Comparison of ENCODE assay signal across 11 mouse cellular contexts in genomic region chr19:15941399-15941798, GRCm38 (mm10). TPM values are rescaled to one million over a fixed set of nuclear protein-coding genes. Genes with fewer than 3 reads are reported as not detected.
A peak's percentile ranks its signal among the peaks of the same experiment; 100 is the strongest.
DNase-seq lines count a peak whose midpoint lies in the region; ATAC-seq and TF ChIP-seq lines count a peak whose summit lies in the region.
"Had no signal": no experiment of that assay in that cellular context is flagged by ENCODE, and none has a peak within 500 bp of the region (broad histone marks: within the 10 kb centered on the region; RNA-seq: fewer than 3 reads in every experiment).

No protein-coding gene starts in this region.

- TF ChIP-seq CTCF in lung, adult 2 months (IDR thresholded peaks at IDR 0.05; ENCODE audit: insufficient read depth, low read length) = no peak
- TF ChIP-seq CTCF in kidney, postnatal 0 days (IDR thresholded peaks at IDR 0.05; ENCODE audit: low read depth) = no peak

- no peaks in the 10 kb centered on the region for H3K36me3 ChIP-seq in kidney, postnatal 0 days (ENCODE audit: insufficient read depth, low read length)
- no peaks in the 10 kb centered on the region for H3K36me3 ChIP-seq in myocyte (ENCODE audit: control insufficient read depth, insufficient read depth)
- H3K36me3 ChIP-seq: midbrain, embryonic 12.5 days had no signal

- no peak overlapping the region for H3K9ac ChIP-seq in kidney, postnatal 0 days (ENCODE audit: low read depth, low read length)
- H3K9ac ChIP-seq: midbrain, embryonic 12.5 days had no signal

- no peak overlapping the region for H3K4me3 ChIP-seq in lung, adult 2 months (replicated peaks; ENCODE audit: extremely low read depth, low read depth, low read length)
- no peak overlapping the region for H3K4me3 ChIP-seq in kidney, postnatal 0 days (replicated peaks; ENCODE audit: low read depth, low read length)
- H3K4me3 ChIP-seq in myocyte = no peak overlapping the region
- H3K4me3 ChIP-seq: gastrocnemius, adult 2 months; midbrain, embryonic 12.5 days had no signal

- H3K27ac ChIP-seq in kidney, postnatal 0 days = peak overlapping the region; percentile 32
- H3K27ac ChIP-seq: gastrocnemius, adult 2 months; midbrain, embryonic 12.5 days had no signal

- ATAC-seq in kidney, postnatal 0 days (replicated peaks; ENCODE audit: low FRiP score, low read depth) = peak; percentile 81

- no peaks in the 10 kb centered on the region for H3K27me3 ChIP-seq in kidney, postnatal 0 days (ENCODE audit: insufficient read depth, low read length)
- H3K27me3 ChIP-seq in myocyte (ENCODE audit: control insufficient read depth, insufficient read depth, insufficient read length) = no peaks in the 10 kb centered on the region

- WGBS in lung, adult 2 months = 63% methylated on average over 8 of the region's 8 CpGs
- WGBS in kidney, postnatal 0 days = 43% methylated on average over 8 of the region's 8 CpGs

- 0 out of 2 replicates have a peak, but pooled peaks cover 2% of the 10 kb centered on the region for H3K4me1 ChIP-seq in lung, adult 2 months (ENCODE audit: control insufficient read depth, insufficient read depth, low read length)
- H3K4me1 ChIP-seq in kidney, postnatal 0 days (replicated peaks; ENCODE audit: insufficient read depth, low read length) = no peaks in the 10 kb centered on the region

- H3K79me2 ChIP-seq in myocyte (ENCODE audit: control insufficient read depth, insufficient read depth) = no peaks in the 10 kb centered on the region

- H3ac ChIP-seq in myocyte (ENCODE audit: control insufficient read depth, insufficient read length) = no peak overlapping the region

- TF ChIP-seq POLR2A in lung, adult 2 months (IDR thresholded peaks at IDR 0.05; ENCODE audit: borderline replicate concordance, extremely low read depth, low read depth, low read length) = no peak
- TF ChIP-seq POLR2A in myocyte (IDR thresholded peaks at IDR 0.05; ENCODE audit: insufficient read length, low read depth) = no peak

- DNase-seq in lung, adult 18-20 months = peak; percentile 10 to 34
- no peak for DNase-seq in lung, adult 2 months
- peak; percentile 35 for DNase-seq in adrenal gland, postnatal 25 days
- DNase-seq in kidney, postnatal 0 days (ENCODE audit: low spot score) = peak; percentile 29
- DNase-seq in embryo, embryonic 10.5 days (ENCODE audit: low spot score) = no peak
- no peak for DNase-seq in right cerebral cortex, postnatal 25 days
- no peak for DNase-seq in gastrocnemius, postnatal 25 days
- DNase-seq: gastrocnemius, adult 2 months; thymus, adult 2 months had no signal

- H3K4me2 ChIP-seq in kidney, postnatal 0 days (ENCODE audit: low read length) = no peak overlapping the region
- peak overlapping the region; percentile 14 for H3K4me2 ChIP-seq in myocyte (ENCODE audit: low read depth)
- H3K4me2 ChIP-seq: midbrain, embryonic 12.5 days had no signal

- no peaks in the 10 kb centered on the region for H3K9me3 ChIP-seq in kidney, postnatal 0 days (replicated peaks; ENCODE audit: low read length)
- H3K9me3 ChIP-seq: midbrain, embryonic 12.5 days had no signal

TF ChIP-seq in myocyte, 11 proteins besides CTCF, POLR2A, EP300 and RAD21:
- TF ChIP-seq REST (IDR thresholded peaks at IDR 0.05; ENCODE audit: insufficient read depth, insufficient read length) (no peak), MYOD1 (IDR thresholded peaks at IDR 0.05; ENCODE audit: control insufficient read depth in 1 of 3, insufficient read length in 2 of 3, low read depth in 2 of 3) (peak in 1 of 3 experiments; percentile 16)

RNA-seq across cellular contexts. Expression of gene Psat1, which starts 5.7 kb away (rescaled TPM):
- polyA plus RNA-seq in lung, adult 2 months (2012; rRNA removed) = 3.2 and 8.7 TPM in 2 replicates
- 64.9 and 81.4 TPM in 2 replicates for total RNA-seq in adrenal gland, postnatal 25 days (2021)
- polyA plus RNA-seq in kidney, postnatal 0 days (2015; fragmentation: Nextera tagmentation; extraction: Ambion mirVana) = 55.0 and 55.2 TPM in 2 replicates
- polyA plus RNA-seq in myocyte (2012; fragmentation: generic; extraction: Trizol) = 396 TPM
- total RNA-seq in gastrocnemius, postnatal 25 days (2021) = 1 to 10 TPM; 2.7 to 7.2 TPM

RNA-seq across cellular contexts. Expression of gene Cep78, which starts 43.4 kb away (rescaled TPM):
- polyA plus RNA-seq in lung, adult 2 months (2012; rRNA removed) = 3.0 and 3.1 TPM in 2 replicates
- total RNA-seq in adrenal gland, postnatal 25 days (2021) = 9.9 and 11.3 TPM in 2 replicates
- 15.3 and 16.9 TPM in 2 replicates for polyA plus RNA-seq in kidney, postnatal 0 days (2015; fragmentation: Nextera tagmentation; extraction: Ambion mirVana)
- polyA plus RNA-seq in myocyte (2012; fragmentation: generic; extraction: Trizol) = 4.0 TPM
- 1 to 10 TPM; 1.9 to 2.5 TPM for total RNA-seq in gastrocnemius, postnatal 25 days (2021)

Comparison
In these comparisons a context has a peak if more than half of its experiments do, and no peak if none do; other contexts are left out.
1. DNase-seq: peak in lung, adult 18-20 months (2 of 2), adrenal gland, postnatal 25 days (single experiment) and kidney, postnatal 0 days (single experiment); none in lung, adult 2 months (single experiment), embryo, embryonic 10.5 days (single experiment), right cerebral cortex, postnatal 25 days (single experiment) and gastrocnemius, postnatal 25 days (single experiment).